Mouse (Mus musculus) forebrain, embryonic 12.5 days (tissue): Measurements from ENCODE around the gene 4933405L10Rik. TPM values are rescaled to one million over a fixed set of nuclear protein-coding genes. Genes with fewer than 3 reads are reported as not detected.

Experiments
- polyA plus RNA-seq: library from polyadenylated mRNA; unstranded; fragments of >200 nt; fragmentation: Nextera tagmentation; extraction: Ambion mirVana; gene quantifications from 2 replicates; pipeline ENCODE4 v1.2.1, GENCODE M21; 2016

4933405L10Rik gene
- polyA plus RNA-seq, 1 experiment from 2014 or later = 0.32 TPM

Other genes with a start within 250 kb of the 4933405L10Rik start
- 39.9 and 41.3 TPM in 2 replicates for gene Tppp3, start 236.1 kb upstream of the 4933405L10Rik start, polyA plus RNA-seq
- gene Zdhhc1, start 210.8 kb upstream of the 4933405L10Rik start, polyA plus RNA-seq = 24.7 and 26.1 TPM in 2 replicates
- gene Hsd11b2, start 188.9 kb upstream of the 4933405L10Rik start, polyA plus RNA-seq = 10.9 and 12.0 TPM in 2 replicates
- gene Atp6v0d1, start 141.6 kb upstream of the 4933405L10Rik start, polyA plus RNA-seq = 94.3 and 95.4 TPM in 2 replicates
- gene Ripor1, start 102.4 kb upstream of the 4933405L10Rik start, polyA plus RNA-seq = 17.3 and 18.8 TPM in 2 replicates
- gene Ctcf, start 71.1 kb upstream of the 4933405L10Rik start, polyA plus RNA-seq = 163 and 165 TPM in 2 replicates
- 0.61 and 1.2 TPM in 2 replicates for gene Agrp, start 70.3 kb upstream of the 4933405L10Rik start, polyA plus RNA-seq
- 4.9 and 5.2 TPM in 2 replicates for gene Carmil2, start 21.4 kb upstream of the 4933405L10Rik start, polyA plus RNA-seq
- gene Acd, start 6.6 kb upstream of the 4933405L10Rik start, polyA plus RNA-seq = 83.0 and 88.7 TPM in 2 replicates
- gene Pard6a, start 6.5 kb upstream of the 4933405L10Rik start, polyA plus RNA-seq = 28.9 and 32.5 TPM in 2 replicates
- 35.7 and 37.0 TPM in 2 replicates for gene Enkd1, start 555 bp downstream of the 4933405L10Rik start, polyA plus RNA-seq
- 57.1 and 57.4 TPM in 2 replicates for gene Gfod2, start 51.0 kb downstream of the 4933405L10Rik start, polyA plus RNA-seq
- 14.5 and 14.6 TPM in 2 replicates for gene Ranbp10, start 119.7 kb downstream of the 4933405L10Rik start, polyA plus RNA-seq
- gene Tsnaxip1, start 120.1 kb downstream of the 4933405L10Rik start, polyA plus RNA-seq = 0.12 and 0.51 TPM in 2 replicates
- gene Cenpt, start 145.6 kb downstream of the 4933405L10Rik start, polyA plus RNA-seq = 67.1 and 70.7 TPM in 2 replicates
- gene Thap11, start 147.5 kb downstream of the 4933405L10Rik start, polyA plus RNA-seq = 80.4 and 81.9 TPM in 2 replicates
- gene Nutf2, start 152.9 kb downstream of the 4933405L10Rik start, polyA plus RNA-seq = 275 and 317 TPM in 2 replicates
- 67.4 and 72.2 TPM in 2 replicates for gene Edc4, start 173.2 kb downstream of the 4933405L10Rik start, polyA plus RNA-seq
- gene Nrn1l, start 185.9 kb downstream of the 4933405L10Rik start, polyA plus RNA-seq = 0.70 TPM in 1 of 2 replicates, not detected in the other
- gene Pskh1, start 192.8 kb downstream of the 4933405L10Rik start, polyA plus RNA-seq = 18.0 and 18.3 TPM in 2 replicates
- gene Ctrl, start 226.2 kb downstream of the 4933405L10Rik start, polyA plus RNA-seq = 2.4 and 3.0 TPM in 2 replicates
- 18.9 and 22.8 TPM in 2 replicates for gene Psmb10, start 230.8 kb downstream of the 4933405L10Rik start, polyA plus RNA-seq
- gene Lcat, start 235.7 kb downstream of the 4933405L10Rik start, polyA plus RNA-seq = 0.54 and 0.56 TPM in 2 replicates